Mouse (Mus musculus) inflammation-experienced regulatory T-cells (primary cell): ENCODE data around the gene Dicer1. TPM values are rescaled to one million over a fixed set of nuclear protein-coding genes. Genes with fewer than 3 reads are reported as not detected.

Experiments
- polyA plus RNA-seq, 2 experiments: library from polyadenylated mRNA; unstranded; fragments of 100-300 nt; shearing (Covaris generic); gene quantifications; one replicate each; pipeline ENCODE4 v1.2.1; 2017

Dicer1 gene
- 10 to 100 TPM; 37.9 to 39.9 TPM for polyA plus RNA-seq

GRCm38 (mm10) chr12:104751814-104752765 lies at the start of gene Dicer1:
TSS of gene Dicer1 (minus strand) at chr12:104751952.

Other genes starting within 250 kb of the Dicer1 start
- gene Clmn, start 113.1 kb upstream of the Dicer1 start, polyA plus RNA-seq, result under 1 TPM; 0.08 to 0.81 TPM